Mouse (Mus musculus) myocyte (in vitro differentiated cells): ENCODE data around the gene Ipmk.

Source experiments
- CEBPB ChIP-seq: IDR thresholded peaks from 2 replicates; pipeline ENCODE4 v1.6.1; 2011; ENCODE audit warnings: mild to moderate bottlenecking, moderate library complexity; ENCODE audit not compliant: poor library complexity, insufficient read depth, severe bottlenecking
- E2F4 ChIP-seq: IDR thresholded peaks from one replicate; pipeline ENCODE4 v1.6.1; 2011; ENCODE audit warnings: mild to moderate bottlenecking, control low read depth, moderate library complexity; ENCODE audit not compliant: insufficient read depth
- MAX ChIP-seq: IDR thresholded peaks from one replicate; pipeline ENCODE4 v1.6.1; 2011; ENCODE audit warnings: low read depth, mild to moderate bottlenecking, control low read depth
- MYOD1 ChIP-seq, 3 experiments: IDR thresholded peaks; one replicate each; pipeline ENCODE4 v1.6.1; 2011; ENCODE audit warnings: control low read depth in 2 of 3, low read depth in 2 of 3, mild to moderate bottlenecking in 2 of 3, moderate library complexity in 1 of 3; ENCODE audit not compliant: insufficient read length in 2 of 3, control insufficient read depth in 1 of 3
- MYOG ChIP-seq, 3 experiments: IDR thresholded peaks; one replicate each; pipeline ENCODE4 v1.6.1; 2011; ENCODE audit warnings: control low read depth in 2 of 3, low read depth in 2 of 3, mild to moderate bottlenecking in 2 of 3; ENCODE audit not compliant: insufficient read length in 2 of 3, control insufficient read depth in 1 of 3, insufficient read depth in 1 of 3
- POLR2A ChIP-seq: IDR thresholded peaks from one replicate; pipeline ENCODE4 v1.6.1; 2011; ENCODE audit warnings: low read depth, mild to moderate bottlenecking, control low read depth, moderate library complexity; ENCODE audit not compliant: insufficient read length
- REST ChIP-seq: IDR thresholded peaks from one replicate; pipeline ENCODE4 v1.6.1; 2011; ENCODE audit warnings: mild to moderate bottlenecking, control low read depth, moderate library complexity; ENCODE audit not compliant: insufficient read depth, insufficient read length
- SRF ChIP-seq: IDR thresholded peaks from one replicate; pipeline ENCODE4 v1.6.1; 2011; ENCODE audit warnings: low read depth; ENCODE audit not compliant: control insufficient read depth, insufficient read length
- TCF12 ChIP-seq: IDR thresholded peaks from one replicate; pipeline ENCODE4 v1.6.1; 2011; ENCODE audit warnings: mild to moderate bottlenecking, control low read depth; ENCODE audit not compliant: poor library complexity, insufficient read depth, severe bottlenecking
- USF1 ChIP-seq: IDR thresholded peaks from one replicate; pipeline ENCODE4 v1.6.1; 2011; ENCODE audit warnings: low read depth, mild to moderate bottlenecking, control low read depth, moderate library complexity

DNA sequence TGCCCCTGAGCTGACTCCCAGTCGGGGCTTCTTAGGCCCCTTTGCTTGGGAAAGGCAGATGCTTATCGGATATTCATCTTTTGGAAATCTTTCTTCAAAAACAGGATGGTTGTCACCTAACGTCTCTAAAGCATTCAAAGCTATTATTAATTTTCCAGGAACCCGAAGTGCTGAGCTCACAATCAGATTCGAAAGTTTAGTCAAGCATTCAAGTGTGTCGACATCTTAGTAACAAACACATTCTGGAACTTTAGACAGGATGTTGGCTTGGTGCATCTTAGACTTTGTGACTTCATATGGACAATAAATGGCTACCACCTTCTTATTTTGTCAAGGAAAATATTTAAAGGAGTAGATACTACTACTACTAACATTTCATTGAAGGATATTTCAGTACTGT is 19.2 kb upstream of the Ipmk start:
- TF ChIP-seq POLR2A (no peak), USF1 (no peak), MAX (no peak), TCF12 (no peak), E2F4 (no peak), REST (no peak), MYOD1 (IDR thresholded peaks at IDR 0.05; ENCODE audit: control insufficient read depth in 1 of 3, insufficient read length in 2 of 3, low read depth in 2 of 3) (no peak), CEBPB (no peak), MYOG (IDR thresholded peaks at IDR 0.05; ENCODE audit: control insufficient read depth in 1 of 3, insufficient read depth in 1 of 3, insufficient read length in 2 of 3, low read depth in 2 of 3) (no peak), SRF (no peak)
